Mouse (Mus musculus): ENCODE results near the gene Twf2. TPM values are rescaled to one million over a fixed set of nuclear protein-coding genes. Genes with fewer than 3 reads are reported as not detected.
A peak's percentile ranks its signal among the peaks of the same experiment; 100 is the strongest.

Gene Twf2
- polyA plus RNA-seq, 1 experiment from 2014 or later: 49.5 TPM

- peak overlapping the region; percentile 66 for H3K4me3 ChIP-seq (ENCODE audit: low read depth, low read length)
- peaks cover 13% of the 10 kb centered on the region; the same call in 1 of the 2 replicates for H3K36me3 ChIP-seq (ENCODE audit: control insufficient read depth, insufficient read depth, low read length)
- H3K9ac ChIP-seq (ENCODE audit: low read depth, low read length): no peak overlapping the region
- WGBS: 64% methylated on average over 2 of the region's 2 CpGs
- ATAC-seq: no peak
- peaks cover 34% of the 10 kb centered on the region for H3K4me1 ChIP-seq (ENCODE audit: control insufficient read depth, insufficient read depth, low read length)
- H3K9me3 ChIP-seq (replicated peaks; ENCODE audit: control insufficient read depth, low read length, poor library complexity, severe bottlenecking): no peaks in the 10 kb centered on the region
- peak overlapping the region; percentile 90 for H3K4me2 ChIP-seq (ENCODE audit: low read length)
- H3K27ac ChIP-seq (ENCODE audit: low read length): no peak overlapping the region
- no peaks in the 10 kb centered on the region for H3K27me3 ChIP-seq (ENCODE audit: control insufficient read depth, insufficient read depth, low read depth, low read length)
Measured at GRCm38 (mm10) chr9:106173363-106173762, 29.5 kb upstream of the Twf2 start.

- 82% methylated on average over 3 of the region's 3 CpGs for WGBS
- Histone ChIP-seq H3K4me2 (ENCODE audit: low read length) (no peak overlapping the region), H3K4me1 (ENCODE audit: control insufficient read depth, insufficient read depth, low read length) (peaks cover 28% of the 10 kb centered on the region), H3K4me3 (ENCODE audit: low read depth, low read length) (no peak overlapping the region), H3K9me3 (replicated peaks; ENCODE audit: control insufficient read depth, low read length, poor library complexity, severe bottlenecking) (no peaks in the 10 kb centered on the region), H3K36me3 (ENCODE audit: control insufficient read depth, insufficient read depth, low read length) (peaks cover 13% of the 10 kb centered on the region; the same call in 1 of the 2 replicates), H3K27me3 (ENCODE audit: control insufficient read depth, insufficient read depth, low read depth, low read length) (no peaks in the 10 kb centered on the region), H3K27ac (ENCODE audit: low read length) (no peak overlapping the region), H3K9ac (ENCODE audit: low read depth, low read length) (no peak overlapping the region)
- ATAC-seq: no peak
Measured at GRCm38 (mm10) chr9:106175552-106176200, 27.2 kb upstream of the Twf2 start.

GRCm38 (mm10) chr9:106176769-106177168, 26.1 kb upstream of the Twf2 start:
- Histone ChIP-seq H3K9me3 (replicated peaks; ENCODE audit: control insufficient read depth, low read length, poor library complexity, severe bottlenecking) (no peaks in the 10 kb centered on the region), H3K27ac (ENCODE audit: low read length) (no peak overlapping the region), H3K36me3 (ENCODE audit: control insufficient read depth, insufficient read depth, low read length) (peaks cover 13% of the 10 kb centered on the region), H3K27me3 (ENCODE audit: control insufficient read depth, insufficient read depth, low read depth, low read length) (no peaks in the 10 kb centered on the region), H3K4me1 (ENCODE audit: control insufficient read depth, insufficient read depth, low read length) (peaks cover 28% of the 10 kb centered on the region), H3K9ac (ENCODE audit: low read depth, low read length) (no peak overlapping the region), H3K4me3 (ENCODE audit: low read depth, low read length) (no peak overlapping the region), H3K4me2 (ENCODE audit: low read length) (no peak overlapping the region)
- WGBS: 86% methylated on average over 5 of the region's 5 CpGs
- no peak for ATAC-seq

GRCm38 (mm10) chr9:106177799-106178198, 25.1 kb upstream of the Twf2 start:
- H3K27ac ChIP-seq (ENCODE audit: low read length): no peak overlapping the region
- H3K9ac ChIP-seq (ENCODE audit: low read depth, low read length): no peak overlapping the region
- no peaks in the 10 kb centered on the region for H3K27me3 ChIP-seq (ENCODE audit: control insufficient read depth, insufficient read depth, low read depth, low read length)
- no peak overlapping the region for H3K4me2 ChIP-seq (ENCODE audit: low read length)
- ATAC-seq: no peak
- no peak overlapping the region for H3K4me3 ChIP-seq (ENCODE audit: low read depth, low read length)
- H3K4me1 ChIP-seq (ENCODE audit: control insufficient read depth, insufficient read depth, low read length): peaks cover 25% of the 10 kb centered on the region
- WGBS: 94% methylated on average over 6 of the region's 6 CpGs
- peaks cover 15% of the 10 kb centered on the region for H3K36me3 ChIP-seq (ENCODE audit: control insufficient read depth, insufficient read depth, low read length)
- H3K9me3 ChIP-seq (replicated peaks; ENCODE audit: control insufficient read depth, low read length, poor library complexity, severe bottlenecking): no peaks in the 10 kb centered on the region

- 92% methylated on average over 2 of the region's 2 CpGs for WGBS
- Histone ChIP-seq H3K4me1 (ENCODE audit: control insufficient read depth, insufficient read depth, low read length) (peaks cover 11% of the 10 kb centered on the region), H3K36me3 (ENCODE audit: control insufficient read depth, insufficient read depth, low read length) (peaks cover 28% of the 10 kb centered on the region), H3K9me3 (replicated peaks; ENCODE audit: control insufficient read depth, low read length, poor library complexity, severe bottlenecking) (no peaks in the 10 kb centered on the region), H3K27ac (ENCODE audit: low read length) (no peak overlapping the region), H3K4me3 (ENCODE audit: low read depth, low read length) (no peak overlapping the region), H3K9ac (ENCODE audit: low read depth, low read length) (no peak overlapping the region), H3K27me3 (ENCODE audit: control insufficient read depth, insufficient read depth, low read depth, low read length) (no peaks in the 10 kb centered on the region), H3K4me2 (ENCODE audit: low read length) (no peak overlapping the region)
- no peak for ATAC-seq
Measured at GRCm38 (mm10) chr9:106179454-106179853, 23.5 kb upstream of the Twf2 start.

GRCm38 (mm10) chr9:106179964-106180363, 22.9 kb upstream of the Twf2 start:
- Histone ChIP-seq H3K27ac (ENCODE audit: low read length) (no peak overlapping the region), H3K4me2 (ENCODE audit: low read length) (no peak overlapping the region), H3K4me1 (ENCODE audit: control insufficient read depth, insufficient read depth, low read length) (peaks cover 6% of the 10 kb centered on the region), H3K4me3 (ENCODE audit: low read depth, low read length) (no peak overlapping the region), H3K27me3 (ENCODE audit: control insufficient read depth, insufficient read depth, low read depth, low read length) (no peaks in the 10 kb centered on the region), H3K9me3 (replicated peaks; ENCODE audit: control insufficient read depth, low read length, poor library complexity, severe bottlenecking) (no peaks in the 10 kb centered on the region), H3K36me3 (ENCODE audit: control insufficient read depth, insufficient read depth, low read length) (peaks cover 30% of the 10 kb centered on the region), H3K9ac (ENCODE audit: low read depth, low read length) (no peak overlapping the region)
- ATAC-seq: no peak
- 97% methylated on average over 3 of the region's 3 CpGs for WGBS

- H3K4me3 ChIP-seq (ENCODE audit: low read depth, low read length): no peak overlapping the region
- no peak for ATAC-seq
- H3K27ac ChIP-seq (ENCODE audit: low read length): no peak overlapping the region
- no peak overlapping the region for H3K9ac ChIP-seq (ENCODE audit: low read depth, low read length)
- no peaks in the 10 kb centered on the region for H3K9me3 ChIP-seq (replicated peaks; ENCODE audit: control insufficient read depth, low read length, poor library complexity, severe bottlenecking)
- no peaks in the 10 kb centered on the region for H3K27me3 ChIP-seq (ENCODE audit: control insufficient read depth, insufficient read depth, low read depth, low read length)
- no peaks in the 10 kb centered on the region for H3K4me1 ChIP-seq (ENCODE audit: control insufficient read depth, insufficient read depth, low read length)
- H3K4me2 ChIP-seq (ENCODE audit: low read length): no peak overlapping the region
- H3K36me3 ChIP-seq (ENCODE audit: control insufficient read depth, insufficient read depth, low read length): peaks cover 45% of the 10 kb centered on the region
- 94% methylated on average over 4 of the region's 4 CpGs for WGBS
Measured at GRCm38 (mm10) chr9:106182146-106182545, 20.8 kb upstream of the Twf2 start.

- Histone ChIP-seq H3K9ac (ENCODE audit: low read depth, low read length) (no peak overlapping the region), H3K4me3 (ENCODE audit: low read depth, low read length) (no peak overlapping the region), H3K9me3 (replicated peaks; ENCODE audit: control insufficient read depth, low read length, poor library complexity, severe bottlenecking) (no peaks in the 10 kb centered on the region), H3K4me1 (ENCODE audit: control insufficient read depth, insufficient read depth, low read length) (no peaks in the 10 kb centered on the region), H3K36me3 (ENCODE audit: control insufficient read depth, insufficient read depth, low read length) (peaks cover 54% of the 10 kb centered on the region), H3K4me2 (ENCODE audit: low read length) (no peak overlapping the region), H3K27me3 (ENCODE audit: control insufficient read depth, insufficient read depth, low read depth, low read length) (no peaks in the 10 kb centered on the region), H3K27ac (ENCODE audit: low read length) (no peak overlapping the region)
- no peak for ATAC-seq
- WGBS: 94% methylated on average over 5 of the region's 5 CpGs
Measured at GRCm38 (mm10) chr9:106183996-106184395, 18.9 kb upstream of the Twf2 start.

GRCm38 (mm10) chr9:106191355-106191754, 11.6 kb upstream of the Twf2 start:
- Histone ChIP-seq H3K4me3 (ENCODE audit: low read depth, low read length) (no peak overlapping the region), H3K36me3 (ENCODE audit: control insufficient read depth, insufficient read depth, low read length) (peaks cover 49% of the 10 kb centered on the region), H3K4me1 (ENCODE audit: control insufficient read depth, insufficient read depth, low read length) (peaks cover 4% of the 10 kb centered on the region; the same call in 1 of the 2 replicates), H3K27ac (ENCODE audit: low read length) (no peak overlapping the region), H3K9me3 (replicated peaks; ENCODE audit: control insufficient read depth, low read length, poor library complexity, severe bottlenecking) (no peaks in the 10 kb centered on the region), H3K9ac (ENCODE audit: low read depth, low read length) (no peak overlapping the region), H3K27me3 (ENCODE audit: control insufficient read depth, insufficient read depth, low read depth, low read length) (no peaks in the 10 kb centered on the region), H3K4me2 (ENCODE audit: low read length) (no peak overlapping the region)
- no peak for ATAC-seq
- WGBS: 96% methylated on average over 1 of the region's 1 CpGs
